Mouse (Mus musculus) CD8-positive naive resting alpha-beta T cell, adult 2 months (primary cell): Measurements from ENCODE around the gene Vwa2.

Experiments used
- DNase-seq, 2 experiments: peaks; one replicate each; pipeline ENCODE4 v3.0.0; 2022; ENCODE audit warnings: low read depth in 2 of 2, low spot score in 2 of 2

Gene Vwa2

DNA sequence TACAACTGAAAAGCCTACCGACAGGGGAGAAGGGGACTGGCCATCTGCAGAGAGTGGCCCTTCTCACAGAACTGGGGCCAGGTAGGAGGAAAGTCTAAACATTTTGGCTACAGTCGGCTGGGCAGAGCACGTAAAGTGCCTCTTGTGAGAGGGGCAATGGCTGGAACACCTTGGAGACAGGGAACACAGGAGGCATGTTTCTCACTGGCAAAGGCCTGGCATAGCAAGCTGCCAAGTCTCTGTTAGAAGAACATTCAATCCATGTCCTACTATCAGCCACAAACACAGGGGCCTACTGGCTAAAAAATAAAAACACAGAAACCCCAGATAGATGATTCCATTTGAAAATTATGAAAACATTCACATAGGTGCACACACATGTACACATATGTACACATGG lies 72.7 kb downstream of the Vwa2 start:
- DNase-seq = no peak

GRCm38 (mm10) chr19:56947971-56948610 lies 74.0 kb downstream of the Vwa2 start:
- no peak for DNase-seq

- no peak for DNase-seq
Observed at GRCm38 (mm10) chr19:56949868-56950267, 75.8 kb downstream of the Vwa2 start.

- DNase-seq = no peak
Observed at GRCm38 (mm10) chr19:56950818-56951217, 76.8 kb downstream of the Vwa2 start.

GRCm38 (mm10) chr19:56953856-56954255 lies 79.8 kb downstream of the Vwa2 start:
- no peak for DNase-seq

DNA sequence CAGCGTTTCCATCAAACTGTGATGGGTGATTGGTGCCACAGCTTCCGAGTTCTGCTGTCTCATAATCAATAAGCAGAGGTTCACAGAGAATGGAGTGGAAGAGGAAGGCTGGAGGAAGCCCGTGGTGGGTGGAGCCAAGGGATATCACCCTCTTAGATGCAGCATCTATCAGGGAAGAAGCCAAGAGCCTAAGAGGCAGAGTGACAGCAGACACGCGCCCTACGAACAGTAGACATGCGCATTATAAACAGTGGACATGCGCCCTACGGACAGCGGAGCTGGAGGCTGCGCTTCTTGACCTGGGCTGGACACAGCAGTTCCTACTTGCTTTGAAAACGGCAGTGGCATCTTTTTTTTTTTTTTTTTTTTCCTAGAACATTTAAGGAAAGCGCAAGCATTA lies 80.8 kb downstream of the Vwa2 start:
- DNase-seq = no peak

DNA sequence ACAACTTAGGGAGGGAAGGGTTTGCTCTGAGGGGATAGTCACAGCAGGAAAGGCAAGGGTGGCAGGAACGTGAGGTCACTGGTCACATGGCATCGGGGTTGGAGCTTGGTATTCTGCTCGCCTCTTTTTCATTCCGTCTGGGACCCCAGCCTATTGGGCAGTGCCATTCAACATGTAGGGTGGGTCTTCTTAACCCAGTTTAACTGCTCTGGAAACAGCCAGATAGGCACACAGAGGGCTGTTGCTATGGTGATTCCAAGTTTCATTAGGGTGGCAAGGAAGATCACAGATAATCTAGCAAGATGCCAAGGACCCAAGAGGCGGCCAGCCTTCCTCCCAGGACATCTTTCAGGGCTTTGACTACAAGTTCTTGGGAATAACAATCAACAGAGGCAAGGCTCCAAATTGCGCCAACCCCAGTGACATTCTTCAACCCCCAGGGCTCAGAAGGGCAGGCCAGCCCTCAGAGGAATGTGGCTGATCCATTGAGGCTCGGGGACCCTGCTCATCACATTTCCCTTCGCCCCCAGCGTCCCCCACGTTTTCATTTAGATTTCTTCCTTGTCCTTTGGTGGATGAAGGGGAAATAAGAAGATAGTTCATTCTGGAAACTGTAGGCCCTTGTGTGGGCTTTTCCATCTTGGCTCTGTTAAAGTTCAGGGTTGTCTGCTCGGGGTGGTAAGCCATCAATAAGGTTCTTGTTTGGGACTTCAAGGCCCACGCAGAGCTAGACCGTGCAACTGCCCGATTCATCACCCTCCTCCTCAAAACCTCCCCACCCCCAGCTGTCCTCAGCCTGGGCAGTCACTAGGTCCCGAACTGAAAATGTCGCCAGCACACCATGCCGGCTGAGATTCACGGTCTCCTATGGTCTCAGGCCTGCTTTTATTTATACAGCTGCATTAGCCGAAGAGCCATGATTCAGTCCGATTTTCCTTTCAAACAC lies 81.8 kb downstream of the Vwa2 start:
- no peak for DNase-seq

- no peak for DNase-seq
Observed at GRCm38 (mm10) chr19:56958011-56958410, 84.0 kb downstream of the Vwa2 start.

DNA sequence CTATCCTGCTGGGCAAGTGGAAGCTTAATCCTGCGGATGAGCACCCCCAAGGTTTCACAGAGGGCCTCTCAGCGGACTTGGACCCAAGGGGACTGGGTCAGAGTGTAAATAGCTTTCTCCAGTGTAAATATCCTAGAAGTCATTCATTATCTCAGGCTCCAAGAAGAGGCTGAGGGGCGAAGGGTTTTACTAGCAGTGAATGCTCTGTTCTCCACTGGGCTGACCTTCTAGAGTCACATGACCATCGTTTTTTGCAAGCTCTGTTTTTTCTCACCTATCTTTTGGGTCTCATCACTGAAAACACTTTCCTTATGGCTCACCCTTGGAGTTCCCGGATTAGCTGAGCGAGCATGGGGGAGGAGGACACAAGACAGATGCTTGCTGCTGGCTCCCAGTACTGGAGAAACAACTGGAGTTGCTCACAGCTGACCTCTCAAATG lies 84.6 kb downstream of the Vwa2 start:
- DNase-seq = no peak

GRCm38 (mm10) chr19:56959057-56959456 lies 85.0 kb downstream of the Vwa2 start:
- DNase-seq = no peak

DNA sequence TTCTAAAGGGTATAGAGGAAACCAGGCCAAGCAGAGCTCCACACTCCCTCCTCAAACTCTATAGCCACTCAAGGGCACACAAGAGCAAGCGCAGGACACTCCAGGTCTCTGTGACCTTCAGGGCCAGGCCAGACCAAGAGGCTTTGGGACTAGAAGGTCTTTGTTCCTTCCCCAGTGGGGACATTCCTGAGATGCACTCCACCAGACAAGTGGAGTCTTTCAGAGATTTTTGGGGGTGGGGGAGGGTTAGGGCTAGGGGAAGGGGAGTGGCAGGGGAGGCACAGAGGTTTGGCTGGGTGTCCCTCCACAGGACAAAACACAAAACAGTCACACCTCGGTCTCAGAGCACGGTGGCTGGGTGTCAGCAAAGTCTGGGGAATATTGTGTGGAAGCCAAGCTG lies 85.6 kb downstream of the Vwa2 start:
- no peak for DNase-seq
